Mouse (Mus musculus): ENCODE measurements around the gene Eif4h. TPM values are rescaled to one million over a fixed set of nuclear protein-coding genes. Genes with fewer than 3 reads are reported as not detected.
"Not testable (repeated sequence)": the region's sequence is repeated elsewhere in the genome, so short reads cannot be mapped to it uniquely, and the experiment has no call there.

Eif4h gene
- polyA plus RNA-seq, 1 experiment from 2014 or later: 418 TPM

- DNase-seq (ENCODE audit: low spot score) (no peak), ATAC-seq (no peak)
- Histone ChIP-seq H3K9me3 (replicated peaks; ENCODE audit: control insufficient read depth, low read length) (no peaks in the 10 kb centered on the region), H3K4me2 (ENCODE audit: low read length) (no peak overlapping the region), H3K9ac (ENCODE audit: low read length) (no peak overlapping the region), H3K4me1 (ENCODE audit: control insufficient read depth, insufficient read depth, low read length) (no peaks in the 10 kb centered on the region), H3K27me3 (replicated peaks; ENCODE audit: control insufficient read depth, insufficient read depth, low read length) (no peaks in the 10 kb centered on the region), H3K36me3 (ENCODE audit: control insufficient read depth, insufficient read depth, low read length) (peaks cover 67% of the 10 kb centered on the region), H3K27ac (ENCODE audit: low read depth, low read length) (no peak overlapping the region), H3K4me3 (ENCODE audit: low read depth, low read length) (no peak overlapping the region)
- 84% methylated on average over 20 of the region's 20 CpGs for WGBS
Observed at GRCm38 (mm10) chr5:134669001-134669708, 29.9 kb upstream of the Eif4h start.

- DNase-seq (ENCODE audit: low spot score) (peak; percentile 67), ATAC-seq (peak; percentile 54; the same call in 1 of the 2 replicates)
- Histone ChIP-seq H3K4me3 (ENCODE audit: low read depth, low read length) (no peak overlapping the region), H3K36me3 (ENCODE audit: control insufficient read depth, insufficient read depth, low read length) (peaks cover 74% of the 10 kb centered on the region), H3K4me2 (ENCODE audit: low read length) (no peak overlapping the region), H3K27ac (ENCODE audit: low read depth, low read length) (no peak overlapping the region), H3K27me3 (replicated peaks; ENCODE audit: control insufficient read depth, insufficient read depth, low read length) (no peaks in the 10 kb centered on the region), H3K4me1 (ENCODE audit: control insufficient read depth, insufficient read depth, low read length) (no peaks in the 10 kb centered on the region), H3K9me3 (replicated peaks; ENCODE audit: control insufficient read depth, low read length) (no peaks in the 10 kb centered on the region), H3K9ac (ENCODE audit: low read length) (no peak overlapping the region)
- WGBS: 34% methylated on average over 8 of the region's 8 CpGs
Observed at GRCm38 (mm10) chr5:134668495-134668894, 29.2 kb upstream of the Eif4h start.

- no peak for ATAC-seq
- Histone ChIP-seq H3K9me3 (replicated peaks; ENCODE audit: control insufficient read depth, low read length) (no peaks in the 10 kb centered on the region), H3K4me2 (ENCODE audit: low read length) (no peak overlapping the region), H3K4me3 (ENCODE audit: low read depth, low read length) (no peak overlapping the region), H3K4me1 (ENCODE audit: control insufficient read depth, insufficient read depth, low read length) (no peaks in the 10 kb centered on the region), H3K27me3 (replicated peaks; ENCODE audit: control insufficient read depth, insufficient read depth, low read length) (no peaks in the 10 kb centered on the region), H3K9ac (ENCODE audit: low read length) (no peak overlapping the region), H3K36me3 (ENCODE audit: control insufficient read depth, insufficient read depth, low read length) (peaks cover 53% of the 10 kb centered on the region), H3K27ac (ENCODE audit: low read depth, low read length) (no peak overlapping the region)
- 85% methylated on average over 4 of the region's 4 CpGs for WGBS
- no peak for DNase-seq (ENCODE audit: low spot score)
Observed at GRCm38 (mm10) chr5:134656708-134657107, 17.4 kb upstream of the Eif4h start.

- no peaks in the 10 kb centered on the region for H3K27me3 ChIP-seq (replicated peaks; ENCODE audit: control insufficient read depth, insufficient read depth, low read length)
- H3K4me1 ChIP-seq (ENCODE audit: control insufficient read depth, insufficient read depth, low read length): no peaks in the 10 kb centered on the region
- H3K4me3 ChIP-seq (ENCODE audit: low read depth, low read length): no peak overlapping the region
- WGBS: 47% methylated on average over 7 of the region's 7 CpGs
- peaks cover 8% of the 10 kb centered on the region for H3K36me3 ChIP-seq (ENCODE audit: control insufficient read depth, insufficient read depth, low read length)
- no peak overlapping the region for H3K4me2 ChIP-seq (ENCODE audit: low read length)
- ATAC-seq: 0 out of 2 replicates have a peak, but pooled peaks have one; percentile 42
- H3K9ac ChIP-seq (ENCODE audit: low read length): no peak overlapping the region; the same call in 1 of the 2 replicates
- DNase-seq (ENCODE audit: low spot score): peak; percentile 68
- no peaks in the 10 kb centered on the region for H3K9me3 ChIP-seq (replicated peaks; ENCODE audit: control insufficient read depth, low read length)
- peak overlapping the region; percentile 21; the same call in 1 of the 2 replicates for H3K27ac ChIP-seq (ENCODE audit: low read depth, low read length)
Observed at GRCm38 (mm10) chr5:134652015-134652414, 12.7 kb upstream of the Eif4h start.

- Histone ChIP-seq H3K36me3 (ENCODE audit: control insufficient read depth, insufficient read depth, low read length) (no peaks in the 10 kb centered on the region), H3K9me3 (replicated peaks; ENCODE audit: control insufficient read depth, low read length) (no peaks in the 10 kb centered on the region), H3K4me2 (ENCODE audit: low read length) (no peak overlapping the region), H3K4me1 (ENCODE audit: control insufficient read depth, insufficient read depth, low read length) (no peaks in the 10 kb centered on the region), H3K9ac (ENCODE audit: low read length) (no peak overlapping the region), H3K27me3 (replicated peaks; ENCODE audit: control insufficient read depth, insufficient read depth, low read length) (no peaks in the 10 kb centered on the region), H3K4me3 (ENCODE audit: low read depth, low read length) (no peak overlapping the region), H3K27ac (ENCODE audit: low read depth, low read length) (no peak overlapping the region)
- ATAC-seq (no peak), DNase-seq (ENCODE audit: low spot score) (peak; percentile 38)
- WGBS: 54% methylated on average over 4 of the region's 5 CpGs
Observed at GRCm38 (mm10) chr5:134650926-134651325, 11.6 kb upstream of the Eif4h start.

GRCm38 (mm10) chr5:134648976-134649375 is 9.7 kb upstream of the Eif4h start:
- DNase-seq (ENCODE audit: low spot score); H3K9ac ChIP-seq (ENCODE audit: low read length); H3K27ac ChIP-seq (ENCODE audit: low read depth, low read length); H3K4me3 ChIP-seq (ENCODE audit: low read depth, low read length); H3K9me3 ChIP-seq (replicated peaks; ENCODE audit: control insufficient read depth, low read length); H3K4me1 ChIP-seq (ENCODE audit: control insufficient read depth, insufficient read depth, low read length); H3K4me2 ChIP-seq (ENCODE audit: low read length); H3K36me3 ChIP-seq (ENCODE audit: control insufficient read depth, insufficient read depth, low read length); H3K27me3 ChIP-seq (replicated peaks; ENCODE audit: control insufficient read depth, insufficient read depth, low read length); ATAC-seq: not testable (repeated sequence)
- 86% methylated on average over 2 of the region's 4 CpGs for WGBS

GRCm38 (mm10) chr5:134647394-134647793 is 8.1 kb upstream of the Eif4h start:
- DNase-seq (ENCODE audit: low spot score): no peak
- Histone ChIP-seq H3K27ac (ENCODE audit: low read depth, low read length) (no peak overlapping the region), H3K4me3 (ENCODE audit: low read depth, low read length) (no peak overlapping the region), H3K27me3 (replicated peaks; ENCODE audit: control insufficient read depth, insufficient read depth, low read length) (no peaks in the 10 kb centered on the region), H3K36me3 (ENCODE audit: control insufficient read depth, insufficient read depth, low read length) (no peaks in the 10 kb centered on the region), H3K4me1 (ENCODE audit: control insufficient read depth, insufficient read depth, low read length) (no peaks in the 10 kb centered on the region), H3K4me2 (ENCODE audit: low read length) (no peak overlapping the region), H3K9me3 (replicated peaks; ENCODE audit: control insufficient read depth, low read length) (no peaks in the 10 kb centered on the region), H3K9ac (ENCODE audit: low read length) (no peak overlapping the region)
- WGBS: 92% methylated on average over 2 of the region's 2 CpGs
- no peak for ATAC-seq

- no peak overlapping the region for H3K27ac ChIP-seq (ENCODE audit: low read depth, low read length)
- no peak overlapping the region for H3K4me3 ChIP-seq (ENCODE audit: low read depth, low read length)
- ATAC-seq: no peak
- 73% methylated on average over 4 of the region's 4 CpGs for WGBS
- no peak overlapping the region for H3K4me2 ChIP-seq (ENCODE audit: low read length)
- H3K27me3 ChIP-seq (replicated peaks; ENCODE audit: control insufficient read depth, insufficient read depth, low read length): no peaks in the 10 kb centered on the region
- no peaks in the 10 kb centered on the region for H3K4me1 ChIP-seq (ENCODE audit: control insufficient read depth, insufficient read depth, low read length)
- H3K9me3 ChIP-seq (replicated peaks; ENCODE audit: control insufficient read depth, low read length): no peaks in the 10 kb centered on the region
- no peak for DNase-seq (ENCODE audit: low spot score)
- no peaks in the 10 kb centered on the region for H3K36me3 ChIP-seq (ENCODE audit: control insufficient read depth, insufficient read depth, low read length)
- H3K9ac ChIP-seq (ENCODE audit: low read length): no peak overlapping the region
Observed at GRCm38 (mm10) chr5:134646461-134646860, 7.2 kb upstream of the Eif4h start.

- Histone ChIP-seq H3K4me2 (ENCODE audit: low read length) (no peak overlapping the region), H3K4me3 (ENCODE audit: low read depth, low read length) (no peak overlapping the region), H3K4me1 (ENCODE audit: control insufficient read depth, insufficient read depth, low read length) (no peaks in the 10 kb centered on the region), H3K9ac (ENCODE audit: low read length) (no peak overlapping the region), H3K36me3 (ENCODE audit: control insufficient read depth, insufficient read depth, low read length) (no peaks in the 10 kb centered on the region), H3K9me3 (replicated peaks; ENCODE audit: control insufficient read depth, low read length) (no peaks in the 10 kb centered on the region), H3K27ac (ENCODE audit: low read depth, low read length) (no peak overlapping the region), H3K27me3 (replicated peaks; ENCODE audit: control insufficient read depth, insufficient read depth, low read length) (no peaks in the 10 kb centered on the region)
- ATAC-seq: no peak
- WGBS: 79% methylated on average over 8 of the region's 8 CpGs
- DNase-seq (ENCODE audit: low spot score): peak; percentile 18
Observed at GRCm38 (mm10) chr5:134644643-134645118, 5.4 kb upstream of the Eif4h start.

Data from forebrain, embryonic 14.5 days (tissue).